Mouse (Mus musculus) cerebral cortex, adult 2 months (tissue): ENCODE data around the gene Gm3636.

Experiments used
- WGBS: fragments of 180-500 bp; shearing (Covaris S2); methylation state at CpG from one replicate; pipeline ENCODE4 v1.1.7; 2018; 5-methylcytosine and 5-hydroxymethylcytosine counted together

The Gm3636 gene

DNA sequence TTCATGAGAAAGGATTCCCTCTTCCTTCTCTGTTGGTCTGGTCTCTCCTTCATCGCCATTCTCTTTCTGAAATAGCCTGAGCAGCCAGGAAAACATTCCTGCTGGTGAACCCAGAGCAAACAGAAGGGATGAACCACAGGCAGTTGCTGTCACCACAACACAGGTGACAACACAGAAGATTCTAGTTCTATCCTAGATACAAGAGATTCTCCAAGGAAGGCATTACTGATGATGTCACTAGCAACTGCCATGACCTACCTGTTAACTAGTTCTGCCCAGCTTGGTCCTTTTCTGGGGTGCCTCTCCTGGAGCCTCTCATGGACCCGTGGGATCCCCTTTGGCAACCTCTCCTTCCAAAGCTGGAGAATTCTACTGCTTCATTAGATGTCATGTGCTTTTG lies at the start of gene Gm3636:
TSS of gene Gm3636 (minus strand) at position 101 of the 400 bp plus-strand sequence.
- no CpG with 5 or more reads among the region's 2 CpGs for WGBS

DNA sequence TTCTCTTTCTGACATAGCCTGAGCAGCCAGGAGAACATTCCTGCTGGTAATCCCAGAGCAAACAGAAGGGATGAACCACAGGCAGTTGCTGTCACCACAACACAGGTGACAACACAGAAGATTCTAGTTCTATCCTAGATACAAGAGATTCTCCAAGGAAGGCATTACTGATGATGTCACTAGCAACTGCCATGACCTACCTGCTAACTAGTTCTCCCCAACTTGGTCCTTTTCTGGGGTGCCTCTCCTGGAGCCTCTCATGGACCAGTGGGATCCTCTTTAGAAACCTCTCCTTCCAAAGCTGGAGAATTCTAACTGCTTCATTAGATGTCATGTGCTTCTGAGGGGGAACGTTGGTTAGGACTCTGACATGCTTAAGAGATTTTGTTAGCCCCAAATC lies 32.2 kb upstream of the Gm3636 start, which contains the start of gene Gm8362:
TSS of gene Gm8362 (minus strand) at position 101 of the 400 bp plus-strand sequence.
- 94% methylated on average over 1 of the region's 1 CpGs for WGBS

DNA sequence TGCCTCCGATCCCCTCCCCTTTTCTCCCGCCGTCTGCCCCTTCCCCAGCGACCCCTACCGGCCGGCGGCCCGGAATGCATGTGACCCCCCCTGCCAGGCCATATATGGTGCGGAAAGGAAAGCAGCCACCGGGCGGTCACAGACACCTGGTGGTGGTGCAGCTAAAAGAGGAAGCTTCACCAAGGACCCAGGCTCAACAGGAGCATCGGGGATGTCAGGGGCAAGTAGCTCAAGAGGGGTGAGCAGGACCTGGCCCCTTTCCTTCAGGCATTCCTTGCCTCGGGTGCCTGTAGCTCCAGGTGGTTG lies 15.1 kb upstream of the Gm3636 start:
- WGBS, result 2% methylated on average over 5 of the region's 13 CpGs

DNA sequence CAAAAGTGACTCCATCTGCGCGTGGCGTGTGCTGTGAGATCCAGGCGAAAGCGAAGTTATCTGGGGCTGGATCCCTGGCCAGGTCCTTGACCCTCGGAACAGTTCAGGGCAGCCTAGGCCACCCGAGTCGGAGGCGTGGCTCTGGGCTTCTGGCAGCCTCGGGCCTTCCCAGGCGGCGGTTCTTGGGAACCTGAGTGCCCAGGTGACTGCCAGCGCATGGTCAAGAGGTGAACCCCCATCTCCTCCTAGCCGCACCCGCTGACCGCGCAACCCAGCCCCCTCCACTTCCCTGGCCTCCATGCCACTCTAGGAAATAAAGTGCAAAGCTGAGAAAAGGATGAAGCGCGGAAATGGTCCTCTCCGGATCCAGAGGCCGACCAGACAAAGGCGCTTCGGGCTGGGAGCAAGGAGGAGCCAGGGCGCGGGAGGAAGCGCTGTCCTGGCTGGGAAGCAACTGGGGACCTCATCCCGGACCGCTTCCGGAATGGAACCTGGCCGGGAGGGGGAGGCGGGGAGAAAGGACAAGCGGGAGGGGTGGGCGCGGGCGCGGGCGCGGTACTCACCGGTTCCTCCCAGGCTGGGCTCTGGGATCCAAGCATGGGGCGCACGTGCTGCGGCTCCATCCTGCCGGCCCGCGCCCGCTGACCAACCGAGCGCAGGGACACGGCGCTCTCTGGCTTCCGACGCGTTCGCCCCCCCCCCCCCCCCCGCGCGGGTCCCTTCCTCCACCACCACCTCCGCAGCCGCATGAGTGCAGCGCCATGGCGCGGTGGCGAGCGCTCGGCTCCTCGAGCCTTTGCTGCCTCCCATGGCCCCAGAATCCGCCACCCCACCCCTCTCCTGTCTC lies 14.5 kb upstream of the Gm3636 start:
- 0% methylated on average over 29 of the region's 67 CpGs for WGBS

DNA sequence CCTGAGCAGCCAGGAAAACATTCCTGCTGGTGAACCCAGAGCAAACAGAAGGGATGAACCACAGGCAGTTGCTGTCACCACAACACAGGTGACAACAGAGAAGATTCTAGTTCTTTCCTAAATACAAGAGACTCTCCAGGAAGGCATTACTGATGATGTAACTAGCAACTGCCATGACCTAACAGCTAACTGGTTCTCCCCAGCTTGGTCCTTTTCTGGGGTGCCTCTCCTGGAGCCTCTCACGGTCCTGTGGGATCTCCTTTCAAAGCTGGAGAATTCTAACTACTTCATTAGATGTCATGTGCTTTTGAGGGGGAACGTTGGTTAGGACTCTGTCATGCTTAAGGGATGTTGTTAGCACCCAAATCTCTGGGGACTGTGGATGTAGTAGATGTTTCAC lies 22.0 kb downstream of the Gm3636 start, which contains the start of gene Gm8050:
TSS of gene Gm8050 (minus strand) at position 101 of the 400 bp plus-strand sequence.
- WGBS, result 83% methylated on average over 1 of the region's 2 CpGs
